Mouse (Mus musculus) myocyte (in vitro differentiated cells): ENCODE data around the gene Ptprd.

Experiments
- CEBPB ChIP-seq: IDR thresholded peaks from 2 replicates; pipeline ENCODE4 v1.6.1; 2011; ENCODE audit warnings: mild to moderate bottlenecking, moderate library complexity; ENCODE audit not compliant: poor library complexity, insufficient read depth, severe bottlenecking
- POLR2A ChIP-seq: IDR thresholded peaks from one replicate; pipeline ENCODE4 v1.6.1; 2011; ENCODE audit warnings: low read depth, mild to moderate bottlenecking, control low read depth, moderate library complexity; ENCODE audit not compliant: insufficient read length
- POLR2AphosphoS2 ChIP-seq: IDR thresholded peaks from one replicate; pipeline ENCODE4 v1.6.1; 2011; ENCODE audit warnings: low read depth, control low read depth; ENCODE audit not compliant: insufficient read length

DNA sequence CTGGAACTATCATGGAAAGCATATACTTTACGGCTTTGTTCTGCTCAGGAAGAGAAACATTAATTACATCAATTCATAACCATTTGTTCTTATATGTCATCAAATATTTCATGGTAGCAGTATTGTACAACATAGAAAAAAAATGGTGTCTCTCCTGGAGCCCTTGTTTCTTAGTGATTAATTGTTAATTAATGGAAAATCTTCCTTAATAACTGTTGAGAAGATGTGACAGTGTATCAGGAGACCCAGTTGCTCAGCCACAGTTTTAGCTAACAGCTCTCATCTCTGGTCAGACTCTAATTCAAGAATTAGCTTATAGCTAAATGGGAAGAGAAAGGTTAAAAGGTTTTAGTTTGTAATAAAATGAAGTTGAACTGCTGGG lies 69.0 kb downstream of the Ptprd start:
- TF ChIP-seq POLR2A: no peak
- no peak for TF ChIP-seq CEBPB
- no peak for TF ChIP-seq POLR2AphosphoS2
